Mouse (Mus musculus): ENCODE data around the gene Rbmx2. TPM values are rescaled to one million over a fixed set of nuclear protein-coding genes. Genes with fewer than 3 reads are reported as not detected.

Gene Rbmx2
- total and polyA plus RNA-seq, 2 experiments, result 0.39 to 1.0 TPM

DNA sequence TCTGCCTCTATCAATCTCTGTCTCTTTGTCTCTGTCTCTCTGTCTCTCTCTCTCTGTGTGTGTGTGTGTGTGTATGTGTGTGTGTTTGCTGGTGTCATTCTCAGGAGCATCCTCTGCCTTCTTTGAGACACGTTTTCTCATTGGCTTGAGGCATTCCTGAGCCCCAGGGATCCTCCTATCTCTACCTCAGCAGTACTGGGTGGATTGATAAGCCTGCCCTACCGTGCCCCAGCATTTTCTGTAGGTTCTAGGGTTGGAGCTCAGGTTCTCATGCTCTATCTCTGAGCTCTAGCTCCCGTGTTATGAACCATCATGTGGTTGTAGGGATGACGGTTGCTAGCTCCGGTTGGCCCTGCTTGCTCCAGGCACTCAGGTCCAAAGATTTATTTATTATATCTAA, 10.9 kb upstream of the Rbmx2 start:
- H3K4me3 ChIP-seq (ENCODE audit: insufficient read depth, low read depth, low read length), result no peak overlapping the region
- no peak for DNase-seq (ENCODE audit: extremely low read depth, low read depth, low spot score)
- H3K27ac ChIP-seq (replicated peaks; ENCODE audit: insufficient read depth, low read depth, low read length), result no peak overlapping the region
- no peak overlapping the region for H3K9ac ChIP-seq (ENCODE audit: low read depth, low read length)
- H3K79me2 ChIP-seq (ENCODE audit: control insufficient read depth, insufficient read depth, low read length), result no peaks in the 10 kb centered on the region
- no peaks in the 10 kb centered on the region for H3K4me1 ChIP-seq (ENCODE audit: control insufficient read depth, insufficient read depth, low read length)
- no peaks in the 10 kb centered on the region for H3K36me3 ChIP-seq (ENCODE audit: control insufficient read depth, insufficient read depth, low read length)
- TF ChIP-seq CTCF (IDR thresholded peaks at IDR 0.05; ENCODE audit: low read depth, low read length) (no peak), POLR2A (IDR thresholded peaks at IDR 0.05; ENCODE audit: extremely low read depth, insufficient read depth, low read length) (no peak)
- no peaks in the 10 kb centered on the region for H3K27me3 ChIP-seq (ENCODE audit: control insufficient read depth, insufficient read depth, low read length)
- 73% methylated on average over 5 of the region's 5 CpGs for WGBS

DNA sequence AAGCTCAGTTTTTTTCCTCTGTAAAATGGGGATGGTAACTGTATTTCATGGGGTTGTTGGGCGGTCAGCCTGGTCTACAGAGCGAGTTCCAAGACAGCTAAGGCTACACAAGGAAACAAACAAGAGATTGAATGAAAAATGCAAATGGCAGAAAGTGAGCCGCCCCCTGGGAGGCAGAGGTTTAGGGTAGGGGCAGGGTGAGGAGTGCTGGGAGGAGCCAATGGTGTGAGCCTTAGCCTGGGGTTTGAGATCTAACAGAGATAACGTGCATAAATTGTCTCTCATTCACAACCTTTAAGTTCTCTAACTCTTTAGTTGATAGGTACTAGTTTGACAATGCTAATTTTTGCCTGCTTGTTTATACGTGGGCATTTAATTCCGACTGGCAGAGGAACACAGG, 344 bp upstream of the Rbmx2 start:
- Histone ChIP-seq H3K4me1 (ENCODE audit: control insufficient read depth, insufficient read depth, low read length) (peaks cover 5% of the 10 kb centered on the region), H3K4me3 (ENCODE audit: insufficient read depth, low read depth, low read length) (peak overlapping the region; percentile 33), H3K36me3 (ENCODE audit: control insufficient read depth, insufficient read depth, low read length) (no peaks in the 10 kb centered on the region), H3K27ac (replicated peaks; ENCODE audit: insufficient read depth, low read depth, low read length) (no peak overlapping the region), H3K79me2 (ENCODE audit: control insufficient read depth, insufficient read depth, low read length) (no peaks in the 10 kb centered on the region), H3K9ac (ENCODE audit: low read depth, low read length) (no peak overlapping the region), H3K27me3 (ENCODE audit: control insufficient read depth, insufficient read depth, low read length) (no peaks in the 10 kb centered on the region)
- WGBS, result 7% methylated on average over 6 of the region's 6 CpGs
- TF ChIP-seq CTCF (IDR thresholded peaks at IDR 0.05; ENCODE audit: low read depth, low read length) (no peak), POLR2A (IDR thresholded peaks at IDR 0.05; ENCODE audit: extremely low read depth, insufficient read depth, low read length) (no peak)
- DNase-seq (ENCODE audit: extremely low read depth, low read depth, low spot score), result no peak

DNA sequence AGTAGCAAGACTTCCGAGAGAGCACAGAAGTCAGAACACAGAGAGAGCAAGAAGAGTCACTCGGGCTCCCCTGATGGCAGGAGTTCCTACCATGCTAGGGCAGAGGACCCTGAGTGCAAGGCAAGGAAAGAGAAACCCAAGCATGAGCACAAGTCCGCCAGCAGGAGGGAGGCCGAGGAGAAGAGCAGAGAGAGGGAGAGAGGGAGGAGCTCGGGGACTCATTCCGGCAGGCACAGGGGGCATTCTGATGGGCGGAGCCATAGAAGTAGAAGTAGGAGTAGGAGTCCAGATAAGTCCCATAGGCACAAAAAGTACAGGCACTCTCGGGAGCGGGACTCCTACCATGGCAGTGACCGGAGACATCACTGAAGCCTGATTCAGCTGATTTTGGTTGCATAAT, 14.9 kb downstream of the Rbmx2 start:
- Histone ChIP-seq H3K79me2 (ENCODE audit: control insufficient read depth, insufficient read depth, low read length) (no peaks in the 10 kb centered on the region), H3K4me3 (ENCODE audit: insufficient read depth, low read depth, low read length) (no peak overlapping the region), H3K4me1 (ENCODE audit: control insufficient read depth, insufficient read depth, low read length) (no peaks in the 10 kb centered on the region), H3K27me3 (ENCODE audit: control insufficient read depth, insufficient read depth, low read length) (no peaks in the 10 kb centered on the region), H3K36me3 (ENCODE audit: control insufficient read depth, insufficient read depth, low read length) (no peaks in the 10 kb centered on the region; the same call in 1 of the 2 replicates), H3K27ac (replicated peaks; ENCODE audit: insufficient read depth, low read depth, low read length) (no peak overlapping the region), H3K9ac (ENCODE audit: low read depth, low read length) (no peak overlapping the region)
- TF ChIP-seq POLR2A (IDR thresholded peaks at IDR 0.05; ENCODE audit: extremely low read depth, insufficient read depth, low read length), result no peak
- no peak for TF ChIP-seq CTCF (IDR thresholded peaks at IDR 0.05; ENCODE audit: low read depth, low read length)
- DNase-seq (ENCODE audit: extremely low read depth, low read depth, low spot score), result no peak
- WGBS, result 93% methylated on average over 10 of the region's 10 CpGs

DNA sequence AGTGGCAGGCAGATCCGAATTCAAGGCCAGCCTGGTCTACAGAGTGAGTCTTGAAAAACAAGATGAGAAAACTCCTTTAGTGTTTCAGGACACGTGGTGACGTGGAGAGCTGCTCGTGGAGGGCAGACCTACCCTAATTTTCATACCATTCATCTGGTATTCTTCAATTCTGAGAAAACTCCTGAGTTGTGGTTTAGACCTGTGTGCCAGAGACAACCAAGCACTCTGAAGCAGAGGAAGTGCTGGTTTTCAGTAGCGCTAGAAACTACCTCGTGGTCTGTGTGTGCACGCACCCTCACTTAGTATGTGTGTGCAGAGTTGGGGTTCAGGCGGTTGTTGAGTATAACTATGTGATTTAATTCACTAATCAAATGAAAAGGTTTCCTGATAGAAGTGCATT, 18.0 kb downstream of the Rbmx2 start:
- no peak overlapping the region for H3K4me3 ChIP-seq (ENCODE audit: insufficient read depth, low read depth, low read length)
- H3K4me1 ChIP-seq (ENCODE audit: control insufficient read depth, insufficient read depth, low read length), result no peaks in the 10 kb centered on the region
- H3K27ac ChIP-seq (replicated peaks; ENCODE audit: insufficient read depth, low read depth, low read length), result no peak overlapping the region
- no peaks in the 10 kb centered on the region for H3K79me2 ChIP-seq (ENCODE audit: control insufficient read depth, insufficient read depth, low read length)
- no peaks in the 10 kb centered on the region for H3K36me3 ChIP-seq (ENCODE audit: control insufficient read depth, insufficient read depth, low read length)
- 93% methylated on average over 8 of the region's 8 CpGs for WGBS
- TF ChIP-seq POLR2A (IDR thresholded peaks at IDR 0.05; ENCODE audit: extremely low read depth, insufficient read depth, low read length) (no peak), CTCF (IDR thresholded peaks at IDR 0.05; ENCODE audit: low read depth, low read length) (no peak)
- H3K27me3 ChIP-seq (ENCODE audit: control insufficient read depth, insufficient read depth, low read length), result no peaks in the 10 kb centered on the region
- no peak for DNase-seq (ENCODE audit: extremely low read depth, low read depth, low spot score)
- H3K9ac ChIP-seq (ENCODE audit: low read depth, low read length), result no peak overlapping the region

DNA sequence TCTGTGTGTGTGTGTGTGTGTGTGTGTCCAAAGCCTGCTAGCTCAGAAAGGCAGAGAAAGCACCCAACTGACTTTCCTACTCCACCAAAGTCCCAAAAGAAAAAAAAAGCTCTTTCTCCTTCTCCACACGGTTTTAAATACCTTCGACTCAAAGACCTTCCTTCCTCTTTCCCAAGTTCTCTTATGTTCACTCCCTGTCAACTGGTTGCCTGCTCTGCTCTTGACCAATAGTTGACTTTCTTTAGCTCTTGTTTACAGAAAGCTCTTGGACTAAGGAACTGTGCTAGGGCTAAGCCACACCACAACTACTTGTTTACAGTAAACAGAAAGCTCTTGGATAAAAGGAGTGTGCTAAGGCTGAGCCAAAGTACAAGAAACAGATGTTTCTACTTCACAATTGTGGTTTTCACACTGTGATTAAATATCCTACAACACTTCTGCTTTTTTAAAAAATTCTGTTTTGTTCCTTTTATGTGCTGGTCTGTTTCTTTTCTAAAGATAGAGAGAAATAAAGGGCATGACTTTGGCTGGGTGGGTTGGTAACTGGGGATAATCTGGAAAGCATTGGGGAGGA, 60.0 kb downstream of the Rbmx2 start:
- Histone ChIP-seq H3K27me3 (ENCODE audit: control insufficient read depth, insufficient read depth, low read length) (no peaks in the 10 kb centered on the region), H3K9ac (ENCODE audit: low read depth, low read length) (no peak overlapping the region), H3K79me2 (ENCODE audit: control insufficient read depth, insufficient read depth, low read length) (no peaks in the 10 kb centered on the region), H3K4me3 (ENCODE audit: insufficient read depth, low read depth, low read length) (no peak overlapping the region), H3K27ac (replicated peaks; ENCODE audit: insufficient read depth, low read depth, low read length) (no peak overlapping the region), H3K4me1 (ENCODE audit: control insufficient read depth, insufficient read depth, low read length) (no peaks in the 10 kb centered on the region), H3K36me3 (ENCODE audit: control insufficient read depth, insufficient read depth, low read length) (no peaks in the 10 kb centered on the region)
- 73% methylated on average over 2 of the region's 2 CpGs for WGBS
- DNase-seq (ENCODE audit: extremely low read depth, low read depth, low spot score), result no peak
- TF ChIP-seq POLR2A (IDR thresholded peaks at IDR 0.05; ENCODE audit: extremely low read depth, insufficient read depth, low read length), result no peak
- no peak for TF ChIP-seq CTCF (IDR thresholded peaks at IDR 0.05; ENCODE audit: low read depth, low read length)

Other genes with a start within 250 kb of the Rbmx2 start
- 0.46 and 0.67 TPM in 2 replicates for gene Elf4, start 231.9 kb upstream of the Rbmx2 start, total RNA-seq (2014; rRNA removed)
- gene Elf4, start 231.9 kb upstream of the Rbmx2 start, polyA plus RNA-seq (2012; rRNA removed), result 0.57 and 1.5 TPM in 2 replicates
- 72.1 and 90.0 TPM in 2 replicates for gene Aifm1, start 181.4 kb upstream of the Rbmx2 start, total RNA-seq (2014; rRNA removed)
- 31.4 and 39.7 TPM in 2 replicates for gene Aifm1, start 181.4 kb upstream of the Rbmx2 start, polyA plus RNA-seq (2012; rRNA removed)
- gene Rab33a, start 175.7 kb upstream of the Rbmx2 start, total RNA-seq (2014; rRNA removed), result 0.27 TPM in 1 of 2 replicates, not detected in the other
- gene Rab33a, start 175.7 kb upstream of the Rbmx2 start, polyA plus RNA-seq (2012; rRNA removed), result 0.12 TPM in 1 of 2 replicates, not detected in the other
- 4.2 and 5.2 TPM in 2 replicates for gene Zfp280c, start 100.5 kb upstream of the Rbmx2 start, total RNA-seq (2014; rRNA removed)
- gene Zfp280c, start 100.5 kb upstream of the Rbmx2 start, polyA plus RNA-seq (2012; rRNA removed), result 1.2 and 1.9 TPM in 2 replicates
- 3.2 and 4.4 TPM in 2 replicates for gene Slc25a14, start 71.6 kb upstream of the Rbmx2 start, total RNA-seq (2014; rRNA removed)
- gene Slc25a14, start 71.6 kb upstream of the Rbmx2 start, polyA plus RNA-seq (2012; rRNA removed), result 0.98 and 1.3 TPM in 2 replicates
- not detected in 2 replicates for gene Gpr119, start 20.5 kb upstream of the Rbmx2 start, total RNA-seq (2014; rRNA removed)
- gene Gpr119, start 20.5 kb upstream of the Rbmx2 start, polyA plus RNA-seq (2012; rRNA removed), result not detected in 2 replicates
- not detected in 2 replicates for gene Gm595, start 182.7 kb downstream of the Rbmx2 start, total RNA-seq (2014; rRNA removed)
- not detected in 2 replicates for gene Gm595, start 182.7 kb downstream of the Rbmx2 start, polyA plus RNA-seq (2012; rRNA removed)